Mouse (Mus musculus) urinary bladder, adult 18-20 months (tissue): ENCODE data around the gene Fcer2a.

Experiments used
- DNase-seq, 2 experiments: peaks; one replicate each; pipeline ENCODE4 v3.0.0; 2022; ENCODE audit warnings: low spot score in 2 of 2, mixed read lengths in 2 of 2

Gene Fcer2a

GRCm38 (mm10) chr8:3694121-3694520, at the start of gene Fcer2a:
Gene Fcer2a (minus strand): TSS chr8:3694175.
- no peak for DNase-seq

- DNase-seq, result no peak
These were observed 43.0 kb upstream of the Fcer2a start for GRCm38 (mm10) chr8:3736947-3737346.

DNA sequence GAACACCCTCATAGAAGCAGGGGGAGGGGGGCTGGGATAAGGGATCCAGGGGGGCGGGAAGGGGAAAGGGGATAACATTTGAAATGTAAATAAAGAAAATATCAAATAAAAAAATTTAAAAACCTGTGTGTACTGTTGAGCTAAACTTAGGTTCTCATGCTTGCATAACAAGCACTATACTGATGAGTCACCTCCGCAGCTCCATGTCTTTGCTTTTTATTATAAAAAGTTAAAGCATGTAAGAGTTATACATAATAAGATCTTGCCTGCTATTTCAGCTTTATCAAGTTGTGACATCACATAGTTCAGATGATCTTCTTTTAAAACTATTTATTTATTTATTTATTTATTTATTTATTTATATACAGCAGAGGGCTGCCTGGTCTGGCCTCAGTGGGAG, 41.6 kb upstream of the Fcer2a start:
- no peak for DNase-seq

DNA sequence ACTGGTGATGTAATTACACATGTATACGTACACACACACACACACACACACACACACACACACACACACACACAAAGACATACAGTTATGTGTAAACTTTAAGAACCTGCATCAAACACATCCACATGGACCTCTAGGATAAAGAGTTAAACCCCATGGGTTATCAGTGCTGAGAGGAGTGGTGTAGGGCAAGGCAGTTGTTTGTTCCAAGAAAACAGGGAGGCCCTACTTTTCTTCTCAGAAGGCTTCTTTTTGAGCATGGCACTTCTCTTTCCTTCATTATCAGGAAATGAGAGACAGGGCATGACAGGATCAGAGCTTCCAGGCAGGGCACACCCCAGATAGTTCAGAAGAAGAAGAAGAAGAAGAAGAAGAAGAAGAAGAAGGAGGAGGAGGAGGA, 40.1 kb upstream of the Fcer2a start:
- DNase-seq, result no peak

DNA sequence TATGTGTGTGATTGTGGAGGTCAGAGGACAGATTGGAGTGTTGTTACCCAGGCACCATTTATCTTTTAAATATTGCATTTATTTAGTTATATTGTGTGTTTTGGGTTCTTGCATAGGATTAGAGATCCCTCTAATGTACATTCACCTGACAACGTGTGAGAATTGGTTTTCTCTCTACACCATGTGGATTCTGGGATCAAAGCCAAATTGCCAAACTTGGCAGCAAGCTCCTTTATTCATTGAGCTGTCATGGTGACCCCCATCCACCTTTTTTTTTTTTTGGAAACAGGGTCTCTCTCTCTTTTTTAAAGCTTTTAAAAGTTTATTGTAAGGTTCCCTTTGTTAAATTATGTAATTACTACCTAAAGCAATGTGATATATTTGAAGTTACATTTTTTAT, 27.1 kb upstream of the Fcer2a start:
- DNase-seq, result no peak

- DNase-seq, result no peak
These were observed 26.6 kb upstream of the Fcer2a start, which contains the start of gene Clec4g for GRCm38 (mm10) chr8:3720551-3720950. Gene Clec4g (minus strand): TSS chr8:3720651.

DNA sequence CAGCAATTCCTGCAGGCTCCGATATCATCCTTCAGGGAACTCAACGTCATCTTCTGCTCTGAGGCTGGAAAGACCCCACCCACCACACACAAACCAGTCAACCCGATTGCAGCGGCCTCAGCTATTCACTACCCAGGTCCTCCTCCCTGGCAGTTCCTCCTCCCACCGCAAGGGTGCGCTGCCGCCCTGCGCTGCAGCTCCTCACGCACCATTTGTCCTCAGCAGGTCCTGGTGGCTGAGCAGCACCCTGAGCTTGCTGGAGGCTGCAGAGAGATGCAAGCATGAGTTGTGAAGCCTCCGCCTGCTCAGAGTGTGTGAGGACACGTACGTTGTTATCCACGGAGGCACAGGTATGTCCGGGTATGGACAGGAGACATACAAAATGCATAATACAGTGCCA, 24.6 kb upstream of the Fcer2a start:
- DNase-seq, result peak; percentile 35 to 56

- DNase-seq, result no peak
These were observed 23.5 kb upstream of the Fcer2a start for GRCm38 (mm10) chr8:3717321-3717954.

DNA sequence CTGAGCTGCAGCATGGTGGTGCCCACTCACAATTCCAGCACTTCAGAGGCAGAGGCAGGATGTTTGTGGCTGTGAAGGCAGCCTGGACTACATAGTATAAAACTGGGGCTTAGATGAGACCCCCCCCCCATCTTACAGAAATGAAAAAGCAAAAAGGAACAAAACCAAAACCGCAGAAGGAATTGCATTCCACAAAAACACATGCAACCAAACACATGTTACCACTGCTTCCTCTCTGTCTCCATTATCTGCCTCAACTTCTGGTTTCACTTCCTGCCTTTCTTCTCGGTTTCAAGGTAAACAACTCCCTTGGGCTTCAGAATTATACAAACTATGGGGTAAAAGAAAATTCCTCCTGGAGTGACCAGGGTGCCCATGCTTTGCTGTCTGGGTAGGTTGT, 17.7 kb upstream of the Fcer2a start:
- DNase-seq, result no peak

GRCm38 (mm10) chr8:3710312-3710711, 16.3 kb upstream of the Fcer2a start:
- no peak for DNase-seq

DNA sequence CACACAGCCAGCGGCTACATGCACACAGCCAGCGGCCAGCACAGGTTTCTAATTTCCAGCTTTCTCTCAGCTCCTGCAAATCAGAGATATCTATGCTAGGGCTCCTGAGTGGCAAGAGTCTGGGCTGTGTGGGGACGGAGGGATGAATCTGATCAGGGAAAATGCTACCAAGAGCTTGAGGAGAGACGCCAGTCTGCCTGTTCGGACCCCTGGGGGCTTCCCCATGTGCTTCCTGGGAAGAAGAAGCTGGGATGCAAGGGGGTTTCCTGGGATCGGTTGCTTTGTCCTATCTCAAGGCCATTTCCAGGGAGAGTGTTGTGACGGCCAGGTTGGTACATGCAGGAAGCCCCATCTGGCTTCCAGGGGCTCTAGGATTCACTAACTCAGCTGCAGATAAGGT, 13.6 kb upstream of the Fcer2a start:
- no peak for DNase-seq

DNA sequence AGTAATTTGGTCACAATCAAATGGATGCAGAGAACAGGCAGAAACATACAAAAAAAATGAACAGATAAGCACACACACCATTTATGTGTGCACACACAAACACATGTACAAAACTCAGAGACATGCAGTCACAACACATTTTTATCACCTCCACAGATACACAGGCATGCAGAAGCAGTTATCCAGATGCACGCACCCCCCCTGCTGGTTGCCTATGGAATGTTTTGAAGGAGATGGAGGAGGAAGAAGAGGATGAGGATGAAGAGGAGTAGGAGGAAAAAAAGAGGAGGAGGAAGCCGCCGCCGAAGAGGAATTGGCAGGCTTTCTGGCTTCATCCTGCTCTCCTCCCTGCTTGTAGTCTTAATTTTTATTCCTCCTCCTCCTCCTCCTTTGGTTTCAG, 11.7 kb upstream of the Fcer2a start:
- no peak for DNase-seq

GRCm38 (mm10) chr8:3701491-3701890, 7.5 kb upstream of the Fcer2a start:
- DNase-seq, result no peak

DNA sequence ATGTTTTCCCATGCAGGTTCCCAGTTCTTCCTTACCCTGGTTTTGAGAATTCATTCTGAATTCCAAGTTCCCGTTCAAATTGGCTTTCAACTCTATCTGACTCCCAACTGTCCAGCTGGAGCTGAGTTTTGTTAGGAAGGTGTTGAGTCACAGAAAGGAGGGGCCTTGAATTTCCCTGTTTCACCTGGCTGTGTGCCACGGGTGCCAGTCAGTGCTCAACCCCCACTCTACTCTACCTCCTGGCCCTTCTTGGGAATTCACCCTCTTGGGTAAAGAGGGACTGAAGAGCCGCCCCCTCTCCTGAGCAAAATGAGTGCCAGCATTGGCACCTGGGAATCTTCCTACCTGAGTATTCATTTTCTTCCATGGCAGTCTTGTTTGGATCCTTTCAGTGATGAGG, 3.2 kb downstream of the Fcer2a start:
- no peak for DNase-seq

GRCm38 (mm10) chr8:3687537-3687936, 6.4 kb downstream of the Fcer2a start:
- DNase-seq, result no peak

GRCm38 (mm10) chr8:3685422-3685821, 8.6 kb downstream of the Fcer2a start:
- no peak for DNase-seq

GRCm38 (mm10) chr8:3684530-3684929, 9.4 kb downstream of the Fcer2a start:
- no peak for DNase-seq

GRCm38 (mm10) chr8:3683408-3684176, 10.4 kb downstream of the Fcer2a start:
- DNase-seq, result no peak

- DNase-seq, result no peak
These were observed 11.5 kb downstream of the Fcer2a start for GRCm38 (mm10) chr8:3682435-3682834.

DNA sequence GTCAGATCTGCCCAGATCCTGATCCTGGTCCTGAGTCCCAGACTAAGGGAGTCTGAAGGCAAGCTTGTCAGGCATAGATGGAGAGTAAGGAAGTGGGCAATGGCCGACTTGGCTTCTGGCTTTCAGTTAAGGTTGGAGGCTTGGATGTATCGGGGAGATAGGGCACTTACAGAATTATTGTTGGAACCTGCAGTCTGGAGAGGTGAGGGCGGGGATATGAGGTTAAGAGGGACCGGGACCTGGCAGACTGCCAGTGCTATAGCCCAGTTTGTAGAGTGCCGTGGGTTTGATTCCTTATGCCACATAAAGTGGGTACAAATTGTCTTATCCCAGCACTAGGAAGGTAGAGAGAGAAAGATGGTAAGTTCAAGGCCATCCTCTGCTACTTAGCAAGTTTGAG, 14.3 kb downstream of the Fcer2a start:
- DNase-seq, result no peak

DNA sequence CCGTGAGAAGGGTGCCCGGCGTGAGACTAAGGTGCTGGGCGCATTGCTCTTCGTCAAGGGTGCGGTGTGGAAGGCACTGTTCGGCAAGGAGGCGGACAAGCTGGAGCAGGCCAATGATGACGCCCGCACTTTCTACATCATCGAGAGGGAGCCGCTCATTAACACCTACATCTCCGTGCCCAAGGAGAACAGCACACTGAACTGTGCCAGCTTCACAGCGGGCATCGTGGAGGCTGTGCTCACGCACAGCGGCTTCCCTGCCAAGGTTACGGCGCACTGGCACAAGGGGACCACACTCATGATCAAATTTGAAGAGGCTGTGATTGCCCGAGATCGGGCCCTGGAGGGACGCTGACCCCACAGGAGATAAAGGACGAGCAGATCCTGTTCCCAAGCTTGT, 14.7 kb downstream of the Fcer2a start:
- DNase-seq, result no peak

- no peak for DNase-seq
These were observed 15.1 kb downstream of the Fcer2a start for GRCm38 (mm10) chr8:3678831-3679230.

DNA sequence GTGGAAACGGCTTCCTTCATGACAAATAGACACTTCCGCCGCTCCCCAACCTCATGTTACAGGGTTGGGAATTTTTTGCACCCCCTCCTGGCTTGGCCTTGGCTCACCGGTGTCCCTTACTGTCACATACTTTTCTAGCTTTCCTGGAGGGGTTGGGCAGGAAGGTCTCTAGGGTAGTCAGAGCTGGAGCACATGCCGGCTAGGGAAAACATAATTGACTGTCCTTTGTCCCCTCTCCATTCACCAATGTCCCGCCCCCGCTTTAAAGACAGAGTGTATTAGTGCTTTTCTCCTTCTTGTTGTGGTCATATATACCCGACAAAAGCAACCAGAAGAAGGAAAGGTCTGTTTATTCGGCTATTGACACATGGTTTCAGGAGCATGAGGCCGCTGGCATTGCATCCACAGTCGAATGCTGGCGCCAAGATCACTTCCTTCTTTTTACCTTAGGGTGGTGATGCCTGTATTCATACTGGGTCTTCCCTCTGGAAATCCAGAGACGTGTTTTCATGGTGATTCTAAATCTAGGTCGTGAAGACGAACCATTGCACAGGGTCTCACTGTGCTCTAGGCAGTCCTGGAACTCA, 16.9 kb downstream of the Fcer2a start:
- no peak for DNase-seq
